Mouse (Mus musculus): Measurements from ENCODE around the gene Frmd8. TPM values are rescaled to one million over a fixed set of nuclear protein-coding genes. Genes with fewer than 3 reads are reported as not detected.
"Not testable (repeated sequence)": the region's sequence is repeated elsewhere in the genome, so short reads cannot be mapped to it uniquely, and the experiment has no call there.

Frmd8 gene
- polyA plus RNA-seq, 1 experiment, result 23.1 TPM

GRCm38 (mm10) chr19:5817703-5818589 lies 57.1 kb downstream of the Frmd8 start:
- H3K4me1 ChIP-seq (ENCODE audit: control insufficient read depth, insufficient read depth, low read length), result peaks cover 39% of the 10 kb centered on the region
- peak overlapping the region; percentile 90 for H3K27ac ChIP-seq (ENCODE audit: insufficient read depth, low read depth, low read length)
- H3K4me3 ChIP-seq (ENCODE audit: insufficient read depth, low read depth, low read length), result peak overlapping the region; percentile 12; the same call in 1 of the 2 replicates
- TF ChIP-seq POLR2A (IDR thresholded peaks at IDR 0.05; ENCODE audit: low read depth, low read length) (no peak), CTCF (conservative IDR thresholded peaks at IDR 0.05; ENCODE audit: insufficient read depth, insufficient read length, low read depth, low read length) (peak; percentile 85)
- WGBS, result 6% methylated on average over 21 of the region's 21 CpGs
- no peaks in the 10 kb centered on the region for H3K36me3 ChIP-seq (ENCODE audit: control insufficient read depth, insufficient read depth, low read length)
- DNase-seq, result peak; percentile 93
- no peaks in the 10 kb centered on the region for H3K27me3 ChIP-seq (replicated peaks; ENCODE audit: control insufficient read depth, insufficient read depth, low read length)

- peak overlapping the region; percentile 1; the same call in 1 of the 2 replicates for H3K4me3 ChIP-seq (ENCODE audit: insufficient read depth, low read depth, low read length)
- DNase-seq, result peak; percentile 93
- TF ChIP-seq CTCF (conservative IDR thresholded peaks at IDR 0.05; ENCODE audit: insufficient read depth, insufficient read length, low read depth, low read length) (no peak), POLR2A (IDR thresholded peaks at IDR 0.05; ENCODE audit: low read depth, low read length) (no peak)
- H3K4me1 ChIP-seq (ENCODE audit: control insufficient read depth, insufficient read depth, low read length), result peaks cover 57% of the 10 kb centered on the region
- peak overlapping the region; percentile 96 for H3K27ac ChIP-seq (ENCODE audit: insufficient read depth, low read depth, low read length)
- no peaks in the 10 kb centered on the region for H3K36me3 ChIP-seq (ENCODE audit: control insufficient read depth, insufficient read depth, low read length)
- WGBS, result 33% methylated on average over 4 of the region's 4 CpGs
- no peaks in the 10 kb centered on the region for H3K27me3 ChIP-seq (replicated peaks; ENCODE audit: control insufficient read depth, insufficient read depth, low read length)
These were observed 59.1 kb downstream of the Frmd8 start for GRCm38 (mm10) chr19:5815928-5816327.

- WGBS, result 51% methylated on average over 7 of the region's 7 CpGs
- no peaks in the 10 kb centered on the region for H3K36me3 ChIP-seq (ENCODE audit: control insufficient read depth, insufficient read depth, low read length)
- H3K27ac ChIP-seq (ENCODE audit: insufficient read depth, low read depth, low read length), result peak overlapping the region; percentile 96
- H3K4me3 ChIP-seq (ENCODE audit: insufficient read depth, low read depth, low read length), result no peak overlapping the region
- H3K4me1 ChIP-seq (ENCODE audit: control insufficient read depth, insufficient read depth, low read length), result peaks cover 66% of the 10 kb centered on the region
- peak; percentile 81 for DNase-seq
- H3K27me3 ChIP-seq (replicated peaks; ENCODE audit: control insufficient read depth, insufficient read depth, low read length), result no peaks in the 10 kb centered on the region
- TF ChIP-seq CTCF (conservative IDR thresholded peaks at IDR 0.05; ENCODE audit: insufficient read depth, insufficient read length, low read depth, low read length), result no peak
These were observed 60.1 kb downstream of the Frmd8 start for GRCm38 (mm10) chr19:5815010-5815409.

- not testable (repeated sequence) for H3K4me3 ChIP-seq (ENCODE audit: insufficient read depth, low read depth, low read length); H3K36me3 ChIP-seq (ENCODE audit: control insufficient read depth, insufficient read depth, low read length); DNase-seq; H3K27me3 ChIP-seq (replicated peaks; ENCODE audit: control insufficient read depth, insufficient read depth, low read length)
- WGBS, result 40% methylated on average over 1 of the region's 1 CpGs
- Histone ChIP-seq H3K4me1 (ENCODE audit: control insufficient read depth, insufficient read depth, low read length) (peaks cover 69% of the 10 kb centered on the region), H3K27ac (ENCODE audit: insufficient read depth, low read depth, low read length) (peak overlapping the region; percentile 96)
These were observed 61.0 kb downstream of the Frmd8 start for GRCm38 (mm10) chr19:5814048-5814447.

GRCm38 (mm10) chr19:5813567-5813966 lies 61.5 kb downstream of the Frmd8 start:
- no peak for TF ChIP-seq CTCF (conservative IDR thresholded peaks at IDR 0.05; ENCODE audit: insufficient read depth, insufficient read length, low read depth, low read length)
- no peak for TF ChIP-seq POLR2A (IDR thresholded peaks at IDR 0.05; ENCODE audit: low read depth, low read length)
- H3K27ac ChIP-seq (ENCODE audit: insufficient read depth, low read depth, low read length), result peak overlapping the region; percentile 22; the same call in 1 of the 2 replicates
- no peaks in the 10 kb centered on the region for H3K36me3 ChIP-seq (ENCODE audit: control insufficient read depth, insufficient read depth, low read length)
- 93% methylated on average over 3 of the region's 3 CpGs for WGBS
- DNase-seq, result no peak
- H3K4me3 ChIP-seq (ENCODE audit: insufficient read depth, low read depth, low read length), result no peak overlapping the region
- peaks cover 69% of the 10 kb centered on the region for H3K4me1 ChIP-seq (ENCODE audit: control insufficient read depth, insufficient read depth, low read length)
- no peaks in the 10 kb centered on the region for H3K27me3 ChIP-seq (replicated peaks; ENCODE audit: control insufficient read depth, insufficient read depth, low read length)

GRCm38 (mm10) chr19:5811771-5812504 lies 63.1 kb downstream of the Frmd8 start:
- WGBS, result 45% methylated on average over 7 of the region's 7 CpGs
- peak; percentile 94 for DNase-seq
- peaks cover 70% of the 10 kb centered on the region for H3K4me1 ChIP-seq (ENCODE audit: control insufficient read depth, insufficient read depth, low read length)

More at GRCm38 (mm10) chr19:5811771-5812504, 63.1 kb downstream of the Frmd8 start:
- H3K36me3 ChIP-seq (ENCODE audit: control insufficient read depth, insufficient read depth, low read length), result no peaks in the 10 kb centered on the region
- no peak overlapping the region for H3K4me3 ChIP-seq (ENCODE audit: insufficient read depth, low read depth, low read length)
- H3K27ac ChIP-seq (ENCODE audit: insufficient read depth, low read depth, low read length), result peak overlapping the region; percentile 96
- no peaks in the 10 kb centered on the region for H3K27me3 ChIP-seq (replicated peaks; ENCODE audit: control insufficient read depth, insufficient read depth, low read length)
- no peak for TF ChIP-seq CTCF (conservative IDR thresholded peaks at IDR 0.05; ENCODE audit: insufficient read depth, insufficient read length, low read depth, low read length)
- peak; percentile 34 for TF ChIP-seq POLR2A (IDR thresholded peaks at IDR 0.05; ENCODE audit: low read depth, low read length)

Measured in kidney, adult 2 months (tissue).